Mouse (Mus musculus): ENCODE data around the gene Dnttip2. TPM values are rescaled to one million over a fixed set of nuclear protein-coding genes. Genes with fewer than 3 reads are reported as not detected.
"Not testable (repeated sequence)": the region's sequence is repeated elsewhere in the genome, so short reads cannot be mapped to it uniquely, and the experiment has no call there.

The Dnttip2 gene
- total RNA-seq, 2 experiments from 2014 or later, result 76.9 to 81.9 TPM

GRCm38 (mm10) chr3:122288613-122289195 is 14.5 kb downstream of the Dnttip2 start:
- ATAC-seq (ENCODE audit: poor library complexity, severe bottlenecking), result no peak

- not testable (repeated sequence) for ATAC-seq (ENCODE audit: poor library complexity, severe bottlenecking)
Observed at GRCm38 (mm10) chr3:122289344-122289743, 15.2 kb downstream of the Dnttip2 start.

- peak; percentile 65 for ATAC-seq (ENCODE audit: poor library complexity, severe bottlenecking)
Observed at GRCm38 (mm10) chr3:122290696-122291095, 16.5 kb downstream of the Dnttip2 start.

- no peak for ATAC-seq (ENCODE audit: poor library complexity, severe bottlenecking)
Observed at GRCm38 (mm10) chr3:122291828-122292227, 17.6 kb downstream of the Dnttip2 start.

- ATAC-seq (ENCODE audit: poor library complexity, severe bottlenecking), result peak; percentile 63
Observed at GRCm38 (mm10) chr3:122292300-122293222, 18.4 kb downstream of the Dnttip2 start.

GRCm38 (mm10) chr3:122293223-122293953 is 19.2 kb downstream of the Dnttip2 start:
- peak; percentile 61 for ATAC-seq (ENCODE audit: poor library complexity, severe bottlenecking)

GRCm38 (mm10) chr3:122293954-122294850 is 20.0 kb downstream of the Dnttip2 start, which contains the start of gene Bcar3:
Gene Bcar3, plus strand, starts transcription at chr3:122294136.
- peak; percentile 61 for ATAC-seq (ENCODE audit: poor library complexity, severe bottlenecking)

- peak; percentile 34 for ATAC-seq (ENCODE audit: poor library complexity, severe bottlenecking)
Observed at GRCm38 (mm10) chr3:122295511-122295910, 21.3 kb downstream of the Dnttip2 start.

GRCm38 (mm10) chr3:122296979-122297378 is 22.8 kb downstream of the Dnttip2 start:
- ATAC-seq (ENCODE audit: poor library complexity, severe bottlenecking), result no peak

GRCm38 (mm10) chr3:122300983-122301919 is 27.1 kb downstream of the Dnttip2 start:
- ATAC-seq (ENCODE audit: poor library complexity, severe bottlenecking), result peak; percentile 64

GRCm38 (mm10) chr3:122304560-122304959 is 30.4 kb downstream of the Dnttip2 start:
- ATAC-seq (ENCODE audit: poor library complexity, severe bottlenecking), result no peak

- peak; percentile 18; the same call in 1 of the 2 replicates for ATAC-seq (ENCODE audit: poor library complexity, severe bottlenecking)
Observed at GRCm38 (mm10) chr3:122307894-122308671, 33.9 kb downstream of the Dnttip2 start.

GRCm38 (mm10) chr3:122308981-122309380 is 34.8 kb downstream of the Dnttip2 start:
- no peak for ATAC-seq (ENCODE audit: poor library complexity, severe bottlenecking)

- ATAC-seq (ENCODE audit: poor library complexity, severe bottlenecking), result peak; percentile 83
Observed at GRCm38 (mm10) chr3:122312078-122312477, 37.9 kb downstream of the Dnttip2 start.

- no peak for ATAC-seq (ENCODE audit: poor library complexity, severe bottlenecking)
Observed at GRCm38 (mm10) chr3:122312936-122313629, 38.9 kb downstream of the Dnttip2 start.

GRCm38 (mm10) chr3:122313936-122314335 is 39.7 kb downstream of the Dnttip2 start:
- no peak for ATAC-seq (ENCODE audit: poor library complexity, severe bottlenecking)

GRCm38 (mm10) chr3:122316621-122317020 is 42.4 kb downstream of the Dnttip2 start:
- no peak for ATAC-seq (ENCODE audit: poor library complexity, severe bottlenecking)

- ATAC-seq (ENCODE audit: poor library complexity, severe bottlenecking), result no peak
Observed at GRCm38 (mm10) chr3:122317339-122317738, 43.2 kb downstream of the Dnttip2 start.

Measured in megakaryocyte, adult 5-6 weeks (primary cell).